Mouse (Mus musculus): ENCODE measurements around the gene Uba2.

- TF ChIP-seq POLR2A (IDR thresholded peaks at IDR 0.05; ENCODE audit: control insufficient read depth, extremely low read depth, insufficient read depth, low read length, poor library complexity): no peak
- TF ChIP-seq CTCF (IDR thresholded peaks at IDR 0.05; ENCODE audit: borderline replicate concordance, control insufficient read depth, extremely low read depth, insufficient read depth, low read length, poor library complexity): no peak
Measured at GRCm38 (mm10) chr7:34101276-34101675, 68.1 kb downstream of the Uba2 start.

Measured in thymus, adult 2 months (tissue).